Mouse (Mus musculus): ENCODE measurements around the gene Vwa2.

The Vwa2 gene

GRCm38 (mm10) chr19:56949868-56950267, 75.8 kb downstream of the Vwa2 start:
- DNase-seq (ENCODE audit: low spot score): no peak

- no peak for DNase-seq (ENCODE audit: low spot score)
Measured at GRCm38 (mm10) chr19:56950818-56951217, 76.8 kb downstream of the Vwa2 start.

GRCm38 (mm10) chr19:56953856-56954255, 79.8 kb downstream of the Vwa2 start:
- no peak for DNase-seq (ENCODE audit: low spot score)

DNA sequence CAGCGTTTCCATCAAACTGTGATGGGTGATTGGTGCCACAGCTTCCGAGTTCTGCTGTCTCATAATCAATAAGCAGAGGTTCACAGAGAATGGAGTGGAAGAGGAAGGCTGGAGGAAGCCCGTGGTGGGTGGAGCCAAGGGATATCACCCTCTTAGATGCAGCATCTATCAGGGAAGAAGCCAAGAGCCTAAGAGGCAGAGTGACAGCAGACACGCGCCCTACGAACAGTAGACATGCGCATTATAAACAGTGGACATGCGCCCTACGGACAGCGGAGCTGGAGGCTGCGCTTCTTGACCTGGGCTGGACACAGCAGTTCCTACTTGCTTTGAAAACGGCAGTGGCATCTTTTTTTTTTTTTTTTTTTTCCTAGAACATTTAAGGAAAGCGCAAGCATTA, 80.8 kb downstream of the Vwa2 start:
- DNase-seq (ENCODE audit: low spot score): no peak

GRCm38 (mm10) chr19:56955568-56956513, 81.8 kb downstream of the Vwa2 start:
- no peak for DNase-seq (ENCODE audit: low spot score)

GRCm38 (mm10) chr19:56958011-56958410, 84.0 kb downstream of the Vwa2 start:
- DNase-seq (ENCODE audit: low spot score): no peak

GRCm38 (mm10) chr19:56958582-56959021, 84.6 kb downstream of the Vwa2 start:
- DNase-seq (ENCODE audit: low spot score): no peak

- no peak for DNase-seq (ENCODE audit: low spot score)
Measured at GRCm38 (mm10) chr19:56959057-56959456, 85.0 kb downstream of the Vwa2 start.

GRCm38 (mm10) chr19:56959601-56960000, 85.6 kb downstream of the Vwa2 start:
- no peak for DNase-seq (ENCODE audit: low spot score)
